Mouse (Mus musculus) intestine, embryonic 14.5 days (tissue): ENCODE measurements around the gene Olfr452. TPM values are rescaled to one million over a fixed set of nuclear protein-coding genes. Genes with fewer than 3 reads are reported as not detected.

ENCODE experiments used
- ATAC-seq: fragments of 200-750 bp; cut with Nextera tagmentation; replicated peaks from 2 replicates; pipeline ENCODE4 v1.8.0; 2017; ENCODE audit warnings: low read depth, moderate number of reproducible peaks, moderate TSS enrichment, moderate library complexity; ENCODE audit not compliant: low FRiP score, low TSS enrichment
- DNase-seq: peaks from one replicate; pipeline ENCODE4 v3.0.0-alpha.2; 2018; ENCODE audit warnings: low spot score
- H3K27ac ChIP-seq: fragments of 300-500 bp; sonication (generic); 2 replicates; pipeline ENCODE4 v1.5.1; 2014; ENCODE audit warnings: low read depth, mild to moderate bottlenecking, control low read depth
- H3K27me3 ChIP-seq: fragments of 300-500 bp; sonication (generic); replicated peaks from 2 replicates; pipeline ENCODE4 v1.6.1; 2014; ENCODE audit warnings: low read length, control low read depth; ENCODE audit not compliant: control insufficient read depth, insufficient read depth
- H3K36me3 ChIP-seq: fragments of 300-500 bp; sonication (generic); 2 replicates; pipeline ENCODE4 v1.6.1; 2014; ENCODE audit warnings: low read length, control low read depth; ENCODE audit not compliant: control insufficient read depth, insufficient read depth
- H3K4me1 ChIP-seq: fragments of 300-500 bp; sonication (generic); replicated peaks from 2 replicates; pipeline ENCODE4 v1.6.1; 2014; ENCODE audit warnings: low read length, control low read depth, mixed read lengths; ENCODE audit not compliant: control insufficient read depth, insufficient read depth
- H3K4me2 ChIP-seq: fragments of 300-500 bp; sonication (generic); 2 replicates; pipeline ENCODE4 v1.6.1; 2014; ENCODE audit warnings: low read length
- H3K4me3 ChIP-seq: fragments of 300-500 bp; sonication (generic); 2 replicates; pipeline ENCODE4 v1.5.1; 2014; ENCODE audit warnings: low read depth, low read length, control low read depth, mixed read lengths
- H3K9ac ChIP-seq: fragments of 300-500 bp; sonication (generic); 2 replicates; pipeline ENCODE4 v1.6.1; 2014; ENCODE audit warnings: mild to moderate bottlenecking, low read length
- H3K9me3 ChIP-seq: fragments of 300-500 bp; sonication (generic); 2 replicates; pipeline ENCODE4 v1.6.1; 2016; ENCODE audit warnings: low read length, control low read depth; ENCODE audit not compliant: control insufficient read depth
- WGBS: fragments of 180-500 bp; shearing (Covaris S2); extraction: QIAGEN DNeasy Blood & Tissue Kit; methylation state at CpG from one replicate; pipeline ENCODE4 v1.1.7; 2014; 5-methylcytosine and 5-hydroxymethylcytosine counted together
- polyA plus RNA-seq: library from polyadenylated mRNA; unstranded; fragments of >200 nt; fragmentation: Nextera tagmentation; extraction: Ambion mirVana; gene quantifications from 2 replicates; pipeline ENCODE4 v1.2.1, GENCODE M21; 2014

Olfr452 gene
- polyA plus RNA-seq, 1 experiment from 2014 or later = not detected

DNA sequence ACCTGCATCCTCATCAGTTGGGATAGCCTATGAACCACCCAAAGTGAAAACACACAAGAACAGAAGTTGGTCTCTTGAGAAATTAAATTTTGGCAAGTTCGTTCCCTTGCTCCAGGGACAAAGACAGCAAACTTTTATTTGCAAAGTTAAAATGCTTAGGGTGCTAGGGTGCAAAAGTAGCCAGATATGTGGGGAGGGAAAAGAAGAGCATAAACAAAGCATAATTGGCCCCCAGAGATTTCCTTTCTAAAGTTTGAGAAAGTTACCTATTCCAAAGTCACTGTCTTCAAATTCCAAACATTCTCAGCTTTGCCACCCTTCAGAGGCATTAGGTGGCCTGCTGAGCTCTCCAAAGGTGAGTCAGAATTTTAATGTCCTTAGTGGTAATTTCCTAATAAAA is 26.7 kb downstream of the Olfr452 start, which contains the start of gene Olfr450:
Gene Olfr450 (plus strand): TSS at position 301 of the 400 bp plus-strand sequence.
- H3K4me1 ChIP-seq = no peaks in the 10 kb centered on the region
- H3K27me3 ChIP-seq = no peaks in the 10 kb centered on the region
- 81% methylated on average over 1 of the region's 1 CpGs for WGBS
- no peak within 1 kb of the TSS for H3K4me3 ChIP-seq
- ATAC-seq (no peak), DNase-seq (no peak)
- no peaks in the 10 kb centered on the region for H3K36me3 ChIP-seq
- no peaks in the 10 kb centered on the region for H3K9me3 ChIP-seq
- H3K9ac ChIP-seq = no peak within 1 kb of the TSS
- no peak within 1 kb of the TSS for H3K27ac ChIP-seq
- no peak within 1 kb of the TSS for H3K4me2 ChIP-seq

DNA sequence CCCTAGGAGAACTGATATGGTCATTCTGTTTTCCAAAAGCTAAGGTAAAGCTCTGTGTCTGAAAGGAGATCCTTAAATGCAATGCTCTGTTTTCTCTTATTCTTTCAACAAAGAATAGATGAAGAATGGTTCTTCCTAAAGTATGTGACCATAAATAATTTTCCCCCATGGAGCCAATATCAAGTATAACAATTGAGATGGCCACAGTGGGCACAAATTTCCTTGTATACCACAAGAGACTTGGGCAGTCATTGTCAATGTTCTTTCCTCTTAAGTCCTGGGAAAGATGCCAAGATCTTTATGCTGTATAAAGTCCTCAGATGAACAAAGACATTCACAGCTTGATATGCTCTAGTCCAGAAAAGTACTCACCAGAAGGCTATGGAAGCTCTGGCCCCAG is 49.2 kb downstream of the Olfr452 start, which contains the start of gene Olfr449:
Gene Olfr449 (plus strand): TSS at position 301 of the 400 bp plus-strand sequence.
- no peaks in the 10 kb centered on the region for H3K9me3 ChIP-seq
- ATAC-seq = no peak
- DNase-seq = no peak
- no peak within 1 kb of the TSS for H3K4me2 ChIP-seq
- no peaks in the 10 kb centered on the region for H3K36me3 ChIP-seq
- no peaks in the 10 kb centered on the region for H3K27me3 ChIP-seq
- no peak within 1 kb of the TSS for H3K27ac ChIP-seq
- H3K9ac ChIP-seq = no peak within 1 kb of the TSS
- H3K4me1 ChIP-seq = no peaks in the 10 kb centered on the region
- no peak within 1 kb of the TSS for H3K4me3 ChIP-seq

Other genes with a start within 250 kb of the Olfr452 start
- gene Olfr455, start 237.5 kb upstream of the Olfr452 start, polyA plus RNA-seq = not detected in 2 replicates
- gene Tcaf3, start 187.4 kb upstream of the Olfr452 start, polyA plus RNA-seq = not detected in 2 replicates
- gene Tcaf2, start 139.8 kb upstream of the Olfr452 start, polyA plus RNA-seq = 3.4 and 3.5 TPM in 2 replicates
- gene Tcaf1, start 75.0 kb upstream of the Olfr452 start, polyA plus RNA-seq = 77.1 and 85.5 TPM in 2 replicates
- not detected in 2 replicates for gene Olfr453, start 45.7 kb upstream of the Olfr452 start, polyA plus RNA-seq
- gene Olfr38, start 28.7 kb upstream of the Olfr452 start, polyA plus RNA-seq = not detected in 2 replicates
- not detected in 2 replicates for gene Olfr450, start 26.8 kb downstream of the Olfr452 start, polyA plus RNA-seq
- gene Olfr449, start 49.3 kb downstream of the Olfr452 start, polyA plus RNA-seq = not detected in 2 replicates
- not detected in 2 replicates for gene Olfr448, start 105.3 kb downstream of the Olfr452 start, polyA plus RNA-seq
- gene Olfr447, start 123.8 kb downstream of the Olfr452 start, polyA plus RNA-seq = not detected in 2 replicates
- gene Olfr446, start 136.3 kb downstream of the Olfr452 start, polyA plus RNA-seq = not detected in 2 replicates
- not detected in 2 replicates for gene Olfr444, start 164.0 kb downstream of the Olfr452 start, polyA plus RNA-seq